Mouse (Mus musculus) testis, adult 2 months (tissue): Measurements from ENCODE around the gene Churc1.

ENCODE experiments used
- CTCF ChIP-seq: fragments of 200-500 bp; IDR thresholded peaks from 2 replicates; pipeline ENCODE4 v1.5.1; 2012; ENCODE audit warnings: low read depth, mild to moderate bottlenecking, inconsistent platforms, low read length, moderate library complexity; ENCODE audit not compliant: control insufficient read depth, insufficient read depth, insufficient replicate concordance
- POLR2A ChIP-seq: fragments of 200-500 bp; IDR thresholded peaks from 2 replicates; pipeline ENCODE4 v1.6.1; 2012; ENCODE audit warnings: low read depth, mild to moderate bottlenecking, inconsistent platforms, low read length, moderate library complexity; ENCODE audit not compliant: control insufficient read depth

GRCm38 (mm10) chr12:76810491-76810890 is 45.2 kb downstream of the Churc1 start:
- no peak for TF ChIP-seq POLR2A
- no peak for TF ChIP-seq CTCF
